Mouse (Mus musculus) E14TG2a.4 (cell line): Measurements from ENCODE around the gene Hyal3.
"Not testable (repeated sequence)": the region's sequence is repeated elsewhere in the genome, so short reads cannot be mapped to it uniquely, and the experiment has no call there.

Source experiments
- H3K27me3 ChIP-seq: 2 replicates; pipeline ENCODE4 v1.6.1; 2014; ENCODE audit warnings: low read length, control low read depth; ENCODE audit not compliant: insufficient read depth
- H3K36me3 ChIP-seq: 2 replicates; pipeline ENCODE4 v1.6.1; 2014; ENCODE audit warnings: low read length, control low read depth; ENCODE audit not compliant: insufficient read depth
- H3K4me1 ChIP-seq: replicated peaks from 2 replicates; pipeline ENCODE4 v1.6.1; 2014; ENCODE audit warnings: low read depth, low read length, control low read depth
- H3K4me3 ChIP-seq: replicated peaks from 2 replicates; pipeline ENCODE4 v1.5.1; 2014; ENCODE audit warnings: mild to moderate bottlenecking, low read length
- H3K9me3 ChIP-seq: 2 replicates; pipeline ENCODE4 v1.6.1; 2014; ENCODE audit warnings: low read length, control low read depth
- CTCF ChIP-seq: conservative IDR thresholded peaks from 2 replicates; pipeline ENCODE4 v1.5.1; 2014; ENCODE audit warnings: low read length
- NANOG ChIP-seq: IDR thresholded peaks from 2 replicates; pipeline ENCODE4 v1.6.1; 2014; ENCODE audit warnings: borderline replicate concordance, low read length, mixed read lengths
- POU5F1 ChIP-seq: IDR thresholded peaks from 2 replicates; pipeline ENCODE4 v1.6.1; 2014; ENCODE audit warnings: low read length, borderline replicate concordance

Gene Hyal3

DNA sequence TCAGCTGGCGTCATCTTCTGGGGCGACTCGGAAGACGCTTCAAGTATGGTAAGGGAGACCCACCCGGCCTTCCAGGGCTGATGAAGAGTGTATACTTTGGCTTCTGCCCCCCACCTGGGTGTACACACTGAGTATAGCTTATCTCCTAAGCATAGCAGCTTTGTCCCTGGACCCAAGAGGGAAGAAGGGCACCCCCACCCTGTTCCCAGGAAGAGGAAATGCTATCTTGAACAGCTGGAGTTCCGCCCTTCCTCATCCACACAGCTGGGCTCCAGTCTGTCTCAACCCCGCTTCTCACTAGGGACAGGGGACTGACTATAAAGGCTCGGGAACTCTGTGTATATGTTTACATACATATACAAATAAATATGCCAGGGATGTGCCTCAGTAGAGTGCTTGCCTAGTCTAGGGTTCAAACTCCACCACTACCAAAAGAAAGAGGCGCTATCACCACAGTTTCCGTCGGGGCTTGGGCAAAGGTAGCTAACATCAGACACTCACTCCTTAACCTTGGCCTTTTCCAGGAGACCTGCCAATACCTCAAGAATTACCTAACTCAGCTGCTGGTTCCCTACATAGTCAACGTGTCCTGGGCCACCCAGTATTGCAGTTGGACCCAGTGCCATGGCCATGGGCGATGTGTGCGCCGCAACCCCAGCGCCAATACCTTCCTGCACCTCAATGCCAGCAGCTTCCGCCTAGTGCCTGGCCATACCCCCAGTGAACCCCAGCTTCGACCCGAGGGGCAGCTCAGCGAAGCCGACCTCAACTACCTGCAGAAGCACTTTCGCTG, 8.9 kb upstream of the Hyal3 start:
- Histone ChIP-seq H3K36me3 (peaks cover 27% of the 10 kb centered on the region), H3K27me3 (peaks cover 28% of the 10 kb centered on the region), H3K9me3 (no peaks in the 10 kb centered on the region), H3K4me3 (peak overlapping the region; percentile 89), H3K4me1 (peaks cover 71% of the 10 kb centered on the region)
- TF ChIP-seq NANOG = no peak
- no peak for TF ChIP-seq POU5F1
- TF ChIP-seq CTCF = no peak

DNA sequence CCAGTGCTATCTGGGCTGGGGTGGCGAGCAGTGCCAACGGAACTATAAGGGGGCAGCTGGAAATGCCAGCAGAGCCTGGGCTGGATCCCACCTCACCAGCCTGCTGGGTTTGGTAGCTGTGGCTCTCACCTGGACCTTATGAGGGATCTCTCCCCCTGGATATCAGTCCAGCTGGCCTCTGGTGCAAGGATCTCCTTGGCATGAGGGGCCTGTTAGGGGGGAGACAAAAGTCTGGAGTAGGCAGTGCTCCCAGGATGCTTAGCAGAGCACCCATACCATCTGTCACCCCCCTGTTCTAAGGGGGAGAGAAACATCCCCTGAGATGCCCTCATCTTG, 8.3 kb upstream of the Hyal3 start:
- H3K9me3 ChIP-seq = no peaks in the 10 kb centered on the region
- H3K27me3 ChIP-seq = peaks cover 25% of the 10 kb centered on the region
- peaks cover 71% of the 10 kb centered on the region for H3K4me1 ChIP-seq
- no peak for TF ChIP-seq POU5F1
- no peak for TF ChIP-seq CTCF
- no peak for TF ChIP-seq NANOG
- no peak overlapping the region; the same call in 1 of the 2 replicates for H3K4me3 ChIP-seq
- peaks cover 27% of the 10 kb centered on the region for H3K36me3 ChIP-seq

GRCm38 (mm10) chr9:107573774-107574173, 6.8 kb upstream of the Hyal3 start:
- Histone ChIP-seq H3K4me1 (peaks cover 73% of the 10 kb centered on the region), H3K36me3 (peaks cover 28% of the 10 kb centered on the region), H3K27me3 (peaks cover 19% of the 10 kb centered on the region)
- not testable (repeated sequence) for H3K4me3 ChIP-seq, H3K9me3 ChIP-seq
- TF ChIP-seq CTCF = peak; percentile 25

GRCm38 (mm10) chr9:107575579-107576356, 4.8 kb upstream of the Hyal3 start:
- Histone ChIP-seq H3K9me3 (no peaks in the 10 kb centered on the region), H3K4me1 (peaks cover 78% of the 10 kb centered on the region), H3K27me3 (peaks cover 5% of the 10 kb centered on the region), H3K4me3 (peak overlapping the region; percentile 11; the same call in 1 of the 2 replicates), H3K36me3 (peaks cover 38% of the 10 kb centered on the region)
- TF ChIP-seq CTCF = no peak
- no peak for TF ChIP-seq NANOG
- TF ChIP-seq POU5F1 = no peak

DNA sequence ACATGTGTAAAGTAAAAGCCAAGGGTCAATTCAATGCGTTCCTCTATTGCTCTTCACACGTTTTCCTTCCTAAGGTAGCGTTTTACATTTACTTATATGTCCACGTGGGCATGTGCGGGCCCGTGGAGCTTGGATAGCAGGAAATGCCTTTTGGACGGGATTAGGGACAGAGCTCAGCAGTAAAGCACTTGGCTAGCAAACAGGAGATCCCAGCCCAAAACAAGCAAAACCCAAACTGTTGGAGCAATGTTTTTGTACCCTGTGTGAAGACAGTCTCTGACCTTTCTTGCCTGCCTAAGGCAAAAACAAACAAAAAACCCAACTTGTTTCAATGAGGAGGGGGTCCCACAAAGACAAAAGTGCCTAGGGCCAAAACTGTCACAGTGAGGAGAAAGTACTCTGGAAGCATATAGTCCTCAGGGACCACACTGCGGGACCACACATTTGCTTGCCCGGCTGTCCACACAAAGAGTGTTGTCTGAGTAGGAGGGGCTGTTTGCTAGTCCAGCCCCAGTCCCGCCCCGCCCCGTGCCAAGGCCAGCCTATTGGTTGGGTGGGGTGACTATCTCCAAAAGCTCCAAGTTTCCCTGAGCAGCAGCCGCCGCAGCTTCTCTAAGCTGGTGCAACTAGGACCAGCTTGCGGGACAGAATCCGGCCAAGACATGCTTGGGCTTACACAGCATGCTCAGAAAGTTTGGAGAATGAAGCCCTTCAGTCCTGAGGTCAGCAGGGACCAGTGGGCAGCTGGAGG, 4.1 kb upstream of the Hyal3 start, which contains the start of gene Hyal1:
Hyal1 (plus strand) TSS at position 571 of the 751 bp plus-strand sequence.
- Histone ChIP-seq H3K4me3 (peak within 1 kb of the TSS; percentile 77), H3K4me1 (peaks cover 78% of the 10 kb centered on the region), H3K36me3 (peaks cover 30% of the 10 kb centered on the region), H3K9me3 (no peaks in the 10 kb centered on the region), H3K27me3 (no peaks in the 10 kb centered on the region)
- TF ChIP-seq CTCF (no peak), NANOG (no peak), POU5F1 (no peak)

DNA sequence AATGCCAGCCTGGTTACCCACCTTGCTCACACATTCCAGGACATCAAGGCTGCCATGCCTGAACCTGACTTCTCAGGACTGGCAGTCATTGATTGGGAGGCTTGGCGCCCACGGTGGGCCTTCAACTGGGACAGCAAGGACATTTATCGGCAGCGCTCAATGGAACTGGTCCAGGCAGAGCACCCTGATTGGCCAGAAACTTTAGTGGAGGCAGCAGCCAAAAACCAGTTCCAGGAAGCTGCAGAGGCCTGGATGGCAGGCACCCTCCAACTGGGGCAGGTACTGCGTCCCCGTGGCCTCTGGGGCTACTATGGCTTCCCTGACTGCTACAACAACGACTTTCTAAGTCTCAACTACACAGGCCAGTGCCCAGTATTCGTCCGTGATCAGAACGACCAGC, 2.7 kb upstream of the Hyal3 start:
- Histone ChIP-seq H3K36me3 (peaks cover 23% of the 10 kb centered on the region), H3K9me3 (no peaks in the 10 kb centered on the region), H3K4me3 (peak overlapping the region; percentile 77; the same call in 1 of the 2 replicates), H3K27me3 (no peaks in the 10 kb centered on the region), H3K4me1 (peaks cover 82% of the 10 kb centered on the region)
- TF ChIP-seq POU5F1 (no peak), CTCF (no peak), NANOG (no peak)

DNA sequence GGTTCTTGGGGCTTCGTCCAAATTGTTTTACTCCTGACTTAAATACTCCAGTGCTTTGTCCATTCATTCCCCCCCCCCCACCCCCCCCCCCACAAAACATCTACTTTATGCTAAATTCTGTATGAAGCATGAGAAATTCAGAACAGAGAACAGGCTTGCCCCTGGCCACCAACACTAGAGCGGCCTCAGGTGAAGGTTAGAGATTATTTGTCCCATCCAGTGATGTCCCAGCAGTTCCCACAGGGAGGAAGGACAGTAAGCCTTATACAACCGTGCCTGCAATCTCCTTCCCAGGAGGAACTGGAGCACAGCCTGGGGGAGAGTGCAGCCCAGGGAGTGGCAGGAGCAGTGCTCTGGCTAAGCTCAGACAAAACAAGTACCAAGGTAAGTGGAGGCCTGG, 2.0 kb upstream of the Hyal3 start, which contains the start of gene Naa80:
Naa80 (plus strand) TSS at position 301 of the 400 bp plus-strand sequence.
- no peak for TF ChIP-seq CTCF
- TF ChIP-seq NANOG = no peak
- no peak for TF ChIP-seq POU5F1
- H3K36me3 ChIP-seq = peaks cover 26% of the 10 kb centered on the region
- H3K4me3 ChIP-seq = peak within 1 kb of the TSS; percentile 77; the same call in 1 of the 2 replicates
- H3K9me3 ChIP-seq = no peaks in the 10 kb centered on the region
- no peaks in the 10 kb centered on the region for H3K27me3 ChIP-seq
- H3K4me1 ChIP-seq = peaks cover 85% of the 10 kb centered on the region
